9 mouse cellular contexts compared by ENCODE assay signal in the genomic region with DNA sequence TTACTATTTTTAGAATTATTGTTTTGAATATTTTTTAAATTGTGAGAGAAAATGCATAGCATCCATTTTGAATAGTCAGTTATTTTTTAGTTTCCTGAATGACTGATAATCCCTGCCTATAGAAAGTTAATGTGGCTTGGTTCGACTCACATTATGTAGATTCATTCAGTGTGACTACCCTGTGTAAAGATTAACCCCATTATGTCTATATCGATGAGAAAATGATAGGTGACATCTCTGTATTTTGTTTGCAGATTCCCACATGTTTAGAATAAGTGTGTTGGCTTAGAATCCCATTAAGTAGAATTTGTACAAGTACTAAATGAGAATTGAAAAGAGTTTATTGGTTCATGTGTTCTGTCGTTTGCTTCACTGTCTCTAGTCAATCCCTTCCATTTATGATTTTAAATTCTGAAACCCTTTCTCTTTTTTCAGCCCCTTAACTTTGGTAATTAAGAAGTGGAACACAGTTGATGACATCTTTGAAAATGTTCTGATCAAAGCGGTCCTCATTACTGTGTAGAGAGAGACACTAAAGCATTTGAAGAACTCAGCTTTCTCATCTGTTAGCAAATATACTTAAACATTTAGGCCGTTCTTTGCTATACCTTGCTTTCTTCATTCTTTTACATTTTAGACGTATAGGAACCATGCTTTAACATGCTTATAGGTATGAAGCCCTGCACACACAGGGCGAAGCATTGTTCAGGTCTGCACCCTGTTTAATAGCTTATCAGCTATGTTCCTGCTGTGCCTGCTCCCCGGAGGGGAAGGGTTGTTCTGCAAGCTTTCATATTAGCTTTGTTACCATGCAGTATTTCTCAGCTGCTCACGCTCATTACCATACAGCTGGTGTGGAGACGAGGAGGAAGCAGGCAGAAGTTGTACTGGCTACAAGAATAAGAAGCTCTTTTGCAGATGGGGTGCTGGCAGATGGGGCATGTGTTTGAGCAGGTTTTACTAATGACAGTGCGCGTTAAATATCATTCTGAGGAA.
A peak's percentile ranks its signal among the peaks of the same experiment; 100 is the strongest.
DNase-seq lines count a peak whose midpoint lies in the region; ATAC-seq and TF ChIP-seq lines count a peak whose summit lies in the region.
"Had no signal": no experiment of that assay in that cellular context is flagged by ENCODE, and none has a peak within 500 bp of the region (broad histone marks: within the 10 kb centered on the region; RNA-seq: fewer than 3 reads in every experiment).

No protein-coding gene starts in this region.

- H3K4me2 ChIP-seq in kidney, embryonic 15.5 days, result no peak overlapping the region
- H3K4me2 ChIP-seq in neural tube, embryonic 12.5 days (replicated peaks), result peak overlapping the region; percentile 30; the same call in 1 of the 2 replicates
- no peak overlapping the region for H3K4me2 ChIP-seq in heart, embryonic 11.5 days

- peak; percentile 14 for DNase-seq in kidney, postnatal 14 days
- DNase-seq in layer of hippocampus, adult 8-10 months (ENCODE audit: low spot score in 2 of 2), result peak; percentile 47 to 65
- DNase-seq in spleen, postnatal 36 days (ENCODE audit: low spot score in 2 of 2), result no peak
- DNase-seq in lung, adult 2 months, result no peak

- TF ChIP-seq POLR2A in lung, adult 2 months (IDR thresholded peaks at IDR 0.05; ENCODE audit: borderline replicate concordance, extremely low read depth, low read depth, low read length), result no peak

- no peaks in the 10 kb centered on the region for H3K27me3 ChIP-seq in kidney, embryonic 15.5 days
- no peaks in the 10 kb centered on the region for H3K27me3 ChIP-seq in neural tube, embryonic 12.5 days (replicated peaks)
- H3K27me3 ChIP-seq in heart, embryonic 11.5 days (ENCODE audit: control insufficient read depth, insufficient read depth, low read length), result no peaks in the 10 kb centered on the region
- H3K27me3 ChIP-seq: megakaryocyte, embryonic 14.5 days had no signal

- H3K36me3 ChIP-seq in kidney, embryonic 15.5 days, result no peaks in the 10 kb centered on the region
- no peaks in the 10 kb centered on the region for H3K36me3 ChIP-seq in neural tube, embryonic 12.5 days
- no peaks in the 10 kb centered on the region for H3K36me3 ChIP-seq in heart, embryonic 11.5 days (ENCODE audit: control insufficient read depth, insufficient read depth, low read length)

- no peak for ATAC-seq in kidney, embryonic 15.5 days (replicated peaks; ENCODE audit: low FRiP score)
- ATAC-seq in erythroid progenitor cell, adult 5-6 weeks (replicated peaks; ENCODE audit: low FRiP score, poor library complexity, severe bottlenecking), result 0 out of 2 replicates have a peak, but pooled peaks have one; percentile 14
- peak; percentile 92 for ATAC-seq in neural tube, embryonic 12.5 days (ENCODE audit: low FRiP score, low read depth)
- no peak for ATAC-seq in heart, embryonic 11.5 days (replicated peaks; ENCODE audit: insufficient number of reproducible peaks, low FRiP score, low TSS enrichment)

- H3K9me3 ChIP-seq in kidney, embryonic 15.5 days (replicated peaks), result no peaks in the 10 kb centered on the region
- H3K9me3 ChIP-seq in neural tube, embryonic 12.5 days, result no peaks in the 10 kb centered on the region
- no peaks in the 10 kb centered on the region for H3K9me3 ChIP-seq in heart, embryonic 11.5 days (replicated peaks; ENCODE audit: control insufficient read depth, low read length)
- H3K9me3 ChIP-seq: megakaryocyte, embryonic 14.5 days had no signal

- no peak overlapping the region for H3K27ac ChIP-seq in kidney, embryonic 15.5 days
- no peak overlapping the region for H3K27ac ChIP-seq in neural tube, embryonic 12.5 days
- H3K27ac ChIP-seq in heart, embryonic 11.5 days (ENCODE audit: low read depth, low read length), result no peak overlapping the region

- H3K4me1 ChIP-seq in kidney, embryonic 15.5 days, result no peaks in the 10 kb centered on the region
- no peaks in the 10 kb centered on the region; the same call in 1 of the 2 replicates for H3K4me1 ChIP-seq in neural tube, embryonic 12.5 days
- 0 out of 2 replicates have a peak, but pooled peaks cover 4% of the 10 kb centered on the region for H3K4me1 ChIP-seq in heart, embryonic 11.5 days (ENCODE audit: control insufficient read depth, insufficient read depth, low read length)
- no peaks in the 10 kb centered on the region for H3K4me1 ChIP-seq in lung, adult 2 months (ENCODE audit: control insufficient read depth, insufficient read depth, low read length)

- H3K4me3 ChIP-seq in kidney, embryonic 15.5 days (replicated peaks), result no peak overlapping the region
- no peak overlapping the region for H3K4me3 ChIP-seq in neural tube, embryonic 12.5 days
- no peak overlapping the region for H3K4me3 ChIP-seq in heart, embryonic 11.5 days (ENCODE audit: low read depth, low read length)
- no peak overlapping the region for H3K4me3 ChIP-seq in lung, adult 2 months (replicated peaks; ENCODE audit: extremely low read depth, low read depth, low read length)
- H3K4me3 ChIP-seq: megakaryocyte, embryonic 14.5 days had no signal

- no peak overlapping the region for H3K9ac ChIP-seq in kidney, embryonic 15.5 days
- no peak overlapping the region for H3K9ac ChIP-seq in neural tube, embryonic 12.5 days
- H3K9ac ChIP-seq in heart, embryonic 11.5 days (ENCODE audit: low read depth, low read length), result no peak overlapping the region

- 72% methylated on average over 12 of the region's 12 CpGs for WGBS in kidney, embryonic 15.5 days
- WGBS in neural tube, embryonic 12.5 days, result 38% methylated on average over 12 of the region's 12 CpGs
- 72% methylated on average over 12 of the region's 12 CpGs for WGBS in heart, embryonic 11.5 days (ENCODE audit: insufficient replicate concordance)
- WGBS in lung, adult 2 months, result 78% methylated on average over 12 of the region's 12 CpGs

- no peak for TF ChIP-seq CTCF in lung, adult 2 months (IDR thresholded peaks at IDR 0.05; ENCODE audit: insufficient read depth, low read length)

Comparison
In these comparisons a context has a peak if more than half of its experiments do, and no peak if none do; other contexts are left out.
1. DNase-seq: peak in kidney, postnatal 14 days (single experiment) and layer of hippocampus, adult 8-10 months (2 of 2); none in spleen, postnatal 36 days (0 of 2) and lung, adult 2 months (single experiment).
2. ATAC-seq: peak in erythroid progenitor cell, adult 5-6 weeks (single experiment) and neural tube, embryonic 12.5 days (single experiment); none in kidney, embryonic 15.5 days (single experiment) and heart, embryonic 11.5 days (single experiment).